11 mouse cellular contexts compared by ENCODE assay signal in the genomic region with DNA sequence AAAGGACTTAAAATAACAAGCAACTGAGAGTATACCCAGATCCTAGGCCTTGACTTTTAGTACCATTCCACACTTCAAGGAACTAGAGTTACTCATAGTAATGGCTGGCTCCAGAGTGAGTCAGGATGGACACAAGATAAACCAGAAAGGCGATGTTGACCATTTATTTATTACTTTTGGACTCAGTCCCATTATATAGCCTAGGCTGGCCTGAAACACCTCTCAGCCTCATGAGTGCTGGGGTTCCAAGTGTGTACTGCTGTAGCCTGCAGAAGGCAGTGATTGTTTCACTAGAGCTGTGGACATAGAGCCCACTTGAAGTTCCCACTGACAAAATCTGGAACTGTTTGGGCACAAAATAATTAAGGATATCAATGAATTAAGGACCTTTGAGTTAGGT.
"Had no signal": no experiment of that assay in that cellular context is flagged by ENCODE, and none has a peak within 500 bp of the region (broad histone marks: within the 10 kb centered on the region; RNA-seq: fewer than 3 reads in every experiment).

No protein-coding gene starts in this region.

- DNase-seq: kidney, postnatal 36 days; layer of hippocampus, postnatal 36 days; left cerebral cortex, postnatal 4 days; liver, postnatal 0 days; lung, embryonic 14.5 days; right cerebral cortex, adult 18-20 months; right cerebral cortex, postnatal 14 days; right cerebral cortex, postnatal 4 days; spleen, adult 18-20 months; thymus, adult 18-20 months; thymus, postnatal 36 days had no signal
